Mouse (Mus musculus) forebrain, embryonic 16.5 days (tissue): ENCODE results near the gene Bnip3. TPM values are rescaled to one million over a fixed set of nuclear protein-coding genes. Genes with fewer than 3 reads are reported as not detected.

ENCODE experiments used
- polyA plus RNA-seq: library from polyadenylated mRNA; unstranded; fragments of >200 nt; fragmentation: Nextera tagmentation; extraction: Ambion mirVana; gene quantifications from 2 replicates; pipeline ENCODE4 v1.2.1, GENCODE M21; 2015

Bnip3 gene
- polyA plus RNA-seq, 1 experiment from 2014 or later, result 88.9 TPM

Other genes with a start within 250 kb of the Bnip3 start
- gene Ppp2r2d, start 63.4 kb downstream of the Bnip3 start, polyA plus RNA-seq, result 72.2 and 73.0 TPM in 2 replicates
- gene Mapk1ip1, start 63.2 kb downstream of the Bnip3 start, polyA plus RNA-seq, result 35.0 and 37.6 TPM in 2 replicates
- gene Jakmip3, start 31.2 kb upstream of the Bnip3 start, polyA plus RNA-seq, result 8.4 and 10.6 TPM in 2 replicates
- 103 and 122 TPM in 2 replicates for gene Dpysl4, start 176.5 kb upstream of the Bnip3 start, polyA plus RNA-seq